Mouse (Mus musculus) hematopoietic stem cell, adult 5-6 weeks (primary cell): ENCODE data around the gene Pnmt. TPM values are rescaled to one million over a fixed set of nuclear protein-coding genes. Genes with fewer than 3 reads are reported as not detected.
A peak's percentile ranks its signal among the peaks of the same experiment; 100 is the strongest.
"Not testable (repeated sequence)": the region's sequence is repeated elsewhere in the genome, so short reads cannot be mapped to it uniquely, and the experiment has no call there.

Source experiments
- ATAC-seq, 2 experiments: fragments of 125-278 bp in 1 of 2; replicated peaks in 1 of 2; 2 replicates each; pipeline ENCODE4 v1.8.0; 2016 to 2017; ENCODE audit warnings: inconsistent platforms in 2 of 2, mild to moderate bottlenecking in 2 of 2, moderate number of reproducible peaks in 2 of 2, low read depth in 1 of 2, moderate TSS enrichment in 1 of 2; ENCODE audit not compliant: low FRiP score in 2 of 2, poor library complexity in 2 of 2, severe bottlenecking in 2 of 2, insufficient read depth in 1 of 2, low TSS enrichment in 1 of 2
- total RNA-seq: library from RNA; stranded (forward); fragments of 172-1452, 232-1000 nt; gene quantifications from 2 replicates; pipeline ENCODE4 v1.2.3, GENCODE M21; 2017

Gene Pnmt
- total RNA-seq, 1 experiment from 2014 or later = not detected

GRCm38 (mm10) chr11:98376756-98377155, 9.5 kb upstream of the Pnmt start:
- no peak for ATAC-seq

DNA sequence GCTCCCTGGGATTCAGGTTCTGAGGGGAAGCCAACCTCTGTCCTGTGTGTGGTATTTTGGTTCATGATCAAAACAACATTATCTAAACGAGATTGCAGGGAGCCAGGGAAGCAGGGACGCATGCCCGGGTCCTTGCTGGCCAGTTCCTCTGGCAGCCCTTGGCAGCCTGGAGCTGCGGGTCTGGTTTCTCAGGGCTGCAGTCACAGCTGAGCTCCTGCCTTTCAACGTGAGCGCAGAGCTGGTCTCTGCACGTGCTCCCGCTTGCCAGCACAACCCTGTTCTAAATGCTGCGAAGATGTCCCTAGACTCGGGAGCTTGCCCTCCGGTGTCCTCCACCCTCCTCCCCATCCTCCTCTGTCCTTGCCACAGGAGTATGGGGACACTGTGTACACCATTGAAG, 8.5 kb upstream of the Pnmt start:
- no peak for ATAC-seq

DNA sequence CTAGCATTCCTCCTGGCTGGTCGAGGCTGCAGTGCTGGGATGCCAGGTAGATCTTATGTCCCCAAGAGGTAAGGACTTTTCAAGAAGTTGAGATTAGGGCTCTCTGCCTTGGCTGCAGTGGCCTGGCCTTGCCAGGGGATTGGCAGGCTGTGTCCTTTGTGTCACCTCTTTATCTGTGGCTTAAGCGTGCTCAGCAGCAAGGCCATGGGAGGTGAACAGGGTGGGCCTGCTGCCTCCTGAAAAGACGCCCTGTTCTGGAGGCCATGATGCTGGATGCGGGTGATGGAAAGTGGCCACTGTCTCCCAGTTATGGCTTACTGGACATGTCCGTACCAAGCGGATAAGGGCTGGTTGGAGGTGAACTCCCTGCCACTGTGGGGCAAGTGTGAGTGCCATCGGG, 6.9 kb upstream of the Pnmt start:
- ATAC-seq = no peak

GRCm38 (mm10) chr11:98380106-98380505, 6.1 kb upstream of the Pnmt start:
- no peak for ATAC-seq

GRCm38 (mm10) chr11:98381651-98382050, 4.6 kb upstream of the Pnmt start:
- no peak for ATAC-seq

DNA sequence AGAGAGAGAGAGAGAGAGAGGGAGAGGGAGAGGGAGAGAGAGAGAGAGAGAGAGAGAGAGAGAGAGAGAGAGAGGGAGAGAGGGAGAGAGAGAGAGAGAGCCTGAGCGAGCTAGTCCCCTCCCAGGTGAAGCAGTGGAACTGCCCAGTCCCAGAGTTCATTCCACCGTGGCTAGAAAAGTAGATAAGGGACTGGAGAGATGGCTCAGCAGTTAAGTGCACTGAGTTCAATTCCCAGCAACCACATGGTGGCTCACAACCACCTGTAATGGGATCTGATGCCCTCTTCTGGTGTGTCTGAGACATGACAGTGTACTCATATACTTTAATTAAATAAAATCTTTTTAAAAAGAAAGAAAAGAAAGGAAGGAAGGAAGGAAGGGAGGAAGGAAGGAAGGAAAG, 3.8 kb upstream of the Pnmt start:
- ATAC-seq = not testable (repeated sequence)

DNA sequence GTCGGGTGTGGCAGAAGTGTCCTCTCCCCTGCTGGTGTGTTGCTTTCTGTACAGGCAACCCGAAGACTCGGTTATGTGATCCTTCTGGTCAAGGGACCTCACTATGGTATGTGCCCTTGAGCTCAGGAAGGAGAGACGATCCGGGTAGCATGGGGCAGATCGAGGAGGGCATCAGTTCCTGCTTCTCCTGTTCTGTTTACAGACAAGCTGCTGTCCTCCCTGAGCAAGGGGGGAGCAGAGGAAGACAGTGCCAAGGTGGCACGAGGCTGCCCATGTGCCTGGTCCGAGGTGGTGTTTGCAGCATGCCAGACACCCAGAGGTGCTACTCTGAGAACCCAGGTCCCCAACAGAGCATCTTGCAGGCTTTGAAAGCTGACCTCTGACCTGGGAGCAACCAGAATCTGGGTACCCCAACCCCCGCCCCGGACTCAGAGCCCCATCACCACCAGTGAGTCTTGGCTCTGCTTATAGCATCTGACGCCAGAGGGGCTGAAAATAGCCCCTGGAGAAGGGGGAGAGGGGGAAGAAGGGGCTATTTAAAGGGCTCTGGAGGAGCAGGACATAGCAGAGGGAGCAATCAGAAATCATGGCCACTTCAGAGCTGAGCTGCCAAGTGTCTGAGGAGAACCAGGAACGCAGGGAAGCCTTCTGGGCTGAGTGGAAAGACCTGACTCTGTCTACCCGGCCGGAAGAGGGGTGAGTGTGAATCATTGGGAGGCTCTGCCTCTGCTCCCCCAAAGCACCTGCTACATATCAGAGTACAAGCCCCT, 2.8 kb upstream of the Pnmt start, which contains the start of gene Tcap:
TSS of gene Tcap (plus strand) at position 551 of the 770 bp plus-strand sequence.
- no peak for ATAC-seq

DNA sequence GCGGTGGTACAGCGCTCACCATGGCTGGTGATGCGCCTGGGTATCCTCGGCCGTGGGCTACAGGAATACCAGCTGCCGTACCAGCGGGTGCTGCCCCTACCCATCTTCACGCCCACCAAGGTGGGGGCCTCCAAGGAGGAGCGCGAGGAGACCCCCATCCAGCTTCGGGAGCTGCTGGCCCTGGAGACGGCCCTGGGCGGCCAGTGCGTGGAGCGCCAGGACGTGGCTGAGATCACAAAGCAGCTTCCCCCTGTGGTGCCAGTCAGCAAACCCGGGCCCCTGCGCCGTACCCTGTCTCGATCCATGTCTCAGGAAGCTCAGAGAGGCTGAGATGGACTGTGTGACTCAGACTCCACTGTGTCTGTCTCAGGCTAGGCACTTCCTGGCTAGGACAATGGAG, 2.0 kb upstream of the Pnmt start:
- ATAC-seq = no peak

GRCm38 (mm10) chr11:98384721-98385637, 1.3 kb upstream of the Pnmt start:
- no peak for ATAC-seq

- no peak for ATAC-seq
These were observed 346 bp downstream of the Pnmt start for GRCm38 (mm10) chr11:98386596-98386995.

DNA sequence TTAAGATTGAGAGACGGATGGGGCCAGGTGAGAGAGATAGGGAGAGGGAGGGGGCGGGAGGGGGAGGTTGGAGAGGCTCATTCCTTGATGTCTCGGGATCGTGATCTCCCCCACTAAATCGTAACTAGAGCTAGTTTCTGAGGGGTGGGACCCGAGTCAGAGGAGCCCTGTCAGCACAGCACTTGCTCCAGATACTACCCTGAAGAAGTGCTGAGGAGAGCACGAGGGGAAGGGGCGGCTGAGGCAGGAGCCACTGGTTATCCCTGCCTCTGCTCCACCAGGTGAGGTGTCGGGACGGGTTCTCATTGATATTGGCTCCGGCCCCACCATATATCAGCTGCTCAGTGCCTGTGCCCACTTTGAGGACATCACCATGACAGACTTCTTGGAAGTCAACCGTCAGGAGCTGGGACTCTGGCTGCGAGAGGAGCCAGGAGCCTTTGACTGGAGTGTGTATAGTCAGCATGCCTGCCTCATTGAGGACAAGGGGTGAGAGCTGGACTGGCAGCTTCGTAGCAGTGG, 867 bp downstream of the Pnmt start:
- no peak for ATAC-seq

GRCm38 (mm10) chr11:98388282-98388681, 2.0 kb downstream of the Pnmt start:
- no peak for ATAC-seq

DNA sequence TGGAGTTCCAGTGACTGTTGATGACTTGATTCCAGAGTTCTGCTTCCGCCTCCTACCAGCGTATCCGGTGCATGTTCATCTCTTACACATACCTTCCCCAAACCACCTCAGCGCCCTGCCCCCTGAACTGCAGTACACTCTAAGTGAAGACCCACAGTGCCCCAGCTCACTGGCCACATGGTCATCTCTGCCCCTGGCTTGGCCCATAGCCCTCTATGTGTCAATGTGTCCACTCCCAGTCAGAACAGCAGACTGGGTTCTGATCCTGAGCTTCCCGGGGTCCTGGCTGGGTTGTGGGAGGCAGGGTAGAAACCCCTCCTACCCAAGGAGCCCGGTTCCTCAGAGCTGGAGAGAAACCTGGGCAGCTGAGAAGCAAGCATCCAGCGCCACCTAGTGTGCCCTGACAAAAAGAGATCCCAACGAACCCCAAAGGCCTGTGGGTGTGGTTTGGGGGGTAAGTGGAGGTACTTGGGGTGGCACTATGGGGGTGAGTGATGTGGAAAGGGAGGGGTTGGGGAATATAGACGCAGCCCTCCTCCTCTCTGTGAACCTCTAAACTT, 3.1 kb downstream of the Pnmt start:
- peak; percentile 19 to 42; a peak in 1 of 4 replicates for ATAC-seq

- ATAC-seq = no peak
These were observed 3.9 kb downstream of the Pnmt start for GRCm38 (mm10) chr11:98390141-98390540.

DNA sequence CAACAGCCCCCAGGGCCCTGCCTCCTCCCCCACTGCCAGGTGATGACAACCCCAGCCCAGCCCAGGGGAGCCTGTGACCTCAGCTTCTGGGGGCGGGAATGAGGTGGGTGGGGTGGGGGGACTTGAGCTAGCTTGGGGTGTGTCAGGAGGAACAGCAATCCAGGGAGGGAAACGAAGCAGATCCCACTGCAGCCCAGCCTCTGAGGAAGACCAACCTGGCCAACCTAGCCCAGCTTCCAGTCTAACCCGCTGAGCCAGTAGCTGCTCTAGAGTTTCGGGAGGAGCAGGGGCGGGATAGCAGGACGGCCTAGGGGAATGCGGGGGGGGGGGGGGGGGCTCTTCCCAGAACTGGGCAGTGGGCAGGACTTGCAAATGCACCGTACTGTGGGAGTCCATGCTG, 5.8 kb downstream of the Pnmt start:
- ATAC-seq = no peak

GRCm38 (mm10) chr11:98392645-98393044, 6.4 kb downstream of the Pnmt start:
- ATAC-seq = peak; percentile 14 to 15; a peak in 2 of 4 replicates

- ATAC-seq = peak; percentile 47 to 59
These were observed 7.1 kb downstream of the Pnmt start for GRCm38 (mm10) chr11:98393317-98393716.

- no peak for ATAC-seq
These were observed 8.1 kb downstream of the Pnmt start for GRCm38 (mm10) chr11:98394301-98394700.
